Mouse (Mus musculus) yolk sac, embryonic 10.5 days (tissue): ENCODE results near the gene Spint3.
"Not testable (repeated sequence)": the region's sequence is repeated elsewhere in the genome, so short reads cannot be mapped to it uniquely, and the experiment has no call there.

Experiments used
- DNase-seq: peaks from one replicate; pipeline ENCODE4 v3.0.0-alpha.2; 2017; ENCODE audit warnings: low spot score

The Spint3 gene

DNA sequence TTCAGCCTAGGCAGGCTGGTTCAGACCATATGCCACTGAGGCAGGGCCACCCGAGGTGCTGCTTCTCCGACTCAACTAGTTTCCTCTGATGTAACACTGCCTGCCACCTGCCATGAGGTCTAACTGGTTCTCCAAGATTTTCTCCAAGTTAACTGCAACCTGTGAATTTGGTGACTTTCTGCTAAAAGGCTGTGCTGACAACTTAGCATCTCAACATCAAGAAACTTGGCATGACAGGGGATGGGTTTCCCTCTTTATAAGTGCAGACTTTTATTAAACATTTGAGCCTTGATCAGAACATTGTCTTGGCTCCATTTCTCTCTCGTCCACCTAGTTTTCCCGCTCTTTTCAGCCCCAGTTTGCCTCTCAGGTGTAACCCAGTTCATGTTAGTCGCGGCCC is at the start of gene Spint3:
Gene Spint3 (minus strand): TSS at position 101 of the 400 bp plus-strand sequence.
- not testable (repeated sequence) for DNase-seq

DNA sequence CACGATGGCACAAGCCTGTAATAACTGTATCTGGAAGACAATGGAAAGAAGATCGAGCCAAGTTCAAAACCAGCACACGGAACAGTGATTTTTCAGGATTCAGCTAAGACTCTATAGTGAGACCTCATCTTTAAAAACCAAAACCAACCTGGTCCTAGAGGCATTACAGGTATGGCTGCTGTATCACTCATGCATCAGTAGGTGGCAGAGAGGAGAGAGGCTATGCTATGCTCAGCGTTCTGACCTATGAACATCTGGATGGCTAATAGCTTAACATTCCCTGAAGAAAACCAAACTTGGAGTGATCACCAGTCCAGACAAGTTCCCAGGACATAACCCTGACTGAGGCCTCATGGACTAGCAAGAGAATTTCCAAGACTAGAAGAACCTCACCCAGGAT is 48.5 kb upstream of the Spint3 start:
- no peak for DNase-seq

DNA sequence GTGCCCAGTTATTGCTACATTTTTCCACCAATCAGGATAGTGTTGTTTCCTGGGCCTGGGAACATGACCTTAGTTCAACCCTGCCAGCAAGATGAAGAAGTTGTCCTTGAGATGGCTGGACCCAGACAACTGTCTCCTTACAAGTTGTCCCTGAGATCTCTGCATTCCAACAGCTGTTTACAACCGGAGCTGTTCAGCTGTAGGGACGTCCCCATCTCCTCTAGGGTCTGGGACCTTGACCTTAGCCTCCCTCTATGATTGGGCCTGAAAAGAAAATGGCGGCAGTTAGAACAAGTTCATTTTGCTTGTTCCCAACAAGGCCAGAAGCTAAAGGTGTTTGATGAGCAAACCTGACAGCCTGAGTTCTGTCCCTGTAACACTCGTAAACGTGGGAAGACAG is 45.8 kb upstream of the Spint3 start:
- DNase-seq: no peak

DNA sequence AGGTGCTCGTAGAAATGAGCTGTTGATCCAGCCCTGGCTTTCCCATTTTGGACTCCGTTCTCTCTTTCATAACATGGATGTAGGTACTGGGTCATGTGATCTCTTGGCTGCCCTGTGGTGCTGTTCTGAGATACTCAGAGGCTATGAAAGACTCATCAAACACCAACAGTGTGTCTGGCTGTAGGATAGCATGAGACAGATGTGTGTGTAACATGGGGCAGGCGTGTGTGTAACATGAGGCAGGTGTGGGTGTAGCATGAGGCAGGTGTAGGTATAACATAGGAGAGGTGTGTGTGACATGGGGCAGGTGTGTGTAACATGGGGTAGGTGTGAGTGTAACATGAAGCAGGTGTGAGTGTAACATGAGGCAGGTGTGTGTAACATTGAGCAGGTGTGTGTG is 42.1 kb upstream of the Spint3 start:
- no peak for DNase-seq

DNA sequence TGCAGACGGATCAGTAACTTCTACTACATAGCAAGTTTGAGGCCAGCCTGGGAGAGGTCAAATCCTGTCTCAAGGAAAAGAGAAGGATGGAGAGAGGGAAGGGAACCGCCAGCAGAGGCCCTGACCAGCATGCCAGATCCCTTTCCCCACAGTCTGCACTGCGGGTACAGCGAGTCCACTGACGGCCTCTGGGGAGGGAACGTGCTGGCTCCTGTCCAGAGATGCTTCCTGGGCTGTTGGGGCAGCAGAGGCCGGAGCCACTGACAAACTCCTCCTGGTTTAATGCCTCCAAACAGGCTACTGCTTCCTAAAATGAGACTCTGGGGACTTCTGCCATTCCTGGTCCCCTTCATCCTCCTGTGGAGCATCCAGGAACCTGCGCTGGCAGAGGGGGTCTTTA is 40.2 kb upstream of the Spint3 start, which contains the start of the genes Wfdc6b and Wfdc8:
Gene Wfdc6b (plus strand): TSS at position 52 of the 400 bp plus-strand sequence.
Gene Wfdc8 (minus strand): TSS at position 156 of the 400 bp plus-strand sequence.
- DNase-seq: not testable (repeated sequence)

DNA sequence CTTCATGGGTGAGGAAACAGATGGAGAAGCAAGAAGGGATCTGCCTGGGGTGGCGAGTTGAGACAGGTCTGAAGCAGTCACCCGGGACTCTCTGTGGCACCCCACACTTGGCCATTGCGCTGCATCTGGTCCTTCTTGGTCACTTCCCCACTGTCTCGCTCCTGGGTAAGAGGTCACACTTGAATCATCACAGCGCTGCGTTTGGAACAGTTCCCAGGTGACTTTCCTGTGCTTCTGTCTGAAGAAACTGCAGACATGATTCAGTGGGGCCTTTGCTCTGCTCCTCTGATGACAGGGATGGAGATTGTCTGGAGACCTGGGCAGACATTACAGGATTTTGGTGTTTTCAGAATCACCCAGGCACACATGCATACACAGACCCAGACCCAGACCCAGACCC is 35.5 kb upstream of the Spint3 start:
- no peak for DNase-seq

DNA sequence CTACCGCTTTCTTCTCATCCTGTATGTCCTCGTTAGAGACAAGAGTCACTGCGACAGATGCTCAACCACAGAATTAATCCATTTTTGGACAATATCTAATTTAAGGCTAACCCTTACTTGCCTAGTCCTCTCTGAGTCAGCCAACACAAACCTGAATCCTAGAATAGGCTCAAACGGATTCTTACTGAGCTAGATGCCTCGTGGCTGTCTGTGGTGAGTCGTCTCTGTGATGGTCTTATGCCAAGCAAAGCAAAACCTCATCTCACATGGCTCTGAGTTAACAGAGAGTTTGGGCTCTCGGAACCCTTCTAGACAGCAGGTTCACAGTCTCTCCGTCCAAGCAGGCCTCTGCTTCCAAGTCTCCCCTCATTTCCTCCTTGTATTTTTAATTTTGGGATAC is 31.2 kb upstream of the Spint3 start:
- DNase-seq: no peak

DNA sequence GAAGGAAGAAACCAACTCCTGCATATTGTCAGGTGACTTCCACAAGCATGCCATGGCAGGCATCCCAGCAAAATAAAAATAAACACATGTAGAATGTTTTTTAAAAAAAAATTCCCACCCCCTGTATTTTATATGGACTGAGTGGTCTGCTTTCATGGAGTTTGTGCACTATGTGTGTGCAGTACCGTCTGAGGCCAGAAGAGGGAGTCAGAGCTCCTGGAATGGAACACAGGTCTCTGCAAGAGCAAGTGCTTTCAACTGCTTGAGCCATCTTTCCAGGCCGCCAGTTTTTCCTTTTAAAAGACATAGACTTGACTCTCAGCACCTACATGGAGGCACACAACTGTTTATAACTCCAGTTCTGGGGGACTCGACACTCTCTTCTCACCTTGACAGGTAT is 30.2 kb upstream of the Spint3 start:
- no peak for DNase-seq

DNA sequence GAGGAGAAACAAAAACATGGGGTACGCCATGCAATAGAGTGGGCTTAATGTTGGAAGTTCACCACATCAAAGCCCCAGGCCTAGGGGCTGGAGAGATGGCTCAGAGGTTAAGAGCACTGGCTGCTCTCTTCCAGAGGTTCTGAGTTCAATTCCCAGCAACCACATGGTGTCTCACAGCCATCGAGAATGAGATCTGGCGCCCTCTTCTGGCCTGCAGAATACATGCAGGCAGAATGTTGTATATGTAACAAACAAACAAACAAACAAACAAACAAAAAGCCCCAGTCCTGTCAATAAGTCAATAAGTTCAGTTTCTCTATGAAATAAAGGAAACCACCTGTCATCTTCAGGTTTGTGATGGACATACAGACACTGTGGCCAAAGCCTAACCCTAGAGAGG is 26.9 kb upstream of the Spint3 start:
- no peak for DNase-seq

DNA sequence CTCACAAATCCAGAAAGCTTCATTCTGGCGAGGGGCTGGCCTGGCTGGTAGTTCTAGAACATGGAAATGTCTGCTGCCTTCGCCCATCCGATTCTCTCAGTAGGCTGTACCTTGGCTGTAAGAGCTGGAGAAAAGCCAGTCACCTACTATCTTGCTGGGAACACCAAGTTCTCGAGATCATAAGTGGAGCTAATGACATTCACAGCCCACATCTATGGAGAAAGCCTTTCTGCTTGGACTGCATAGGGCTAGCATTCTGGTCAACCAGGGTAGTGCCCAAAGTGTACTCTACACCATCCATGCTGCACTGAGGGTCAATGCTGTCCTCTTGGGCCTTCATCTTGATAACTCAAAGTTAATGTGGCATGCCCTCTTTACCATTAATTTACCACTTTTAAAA is 20.2 kb upstream of the Spint3 start, which contains the start of gene Eppin:
Gene Eppin (minus strand): TSS at position 101 of the 400 bp plus-strand sequence.
- no peak for DNase-seq

DNA sequence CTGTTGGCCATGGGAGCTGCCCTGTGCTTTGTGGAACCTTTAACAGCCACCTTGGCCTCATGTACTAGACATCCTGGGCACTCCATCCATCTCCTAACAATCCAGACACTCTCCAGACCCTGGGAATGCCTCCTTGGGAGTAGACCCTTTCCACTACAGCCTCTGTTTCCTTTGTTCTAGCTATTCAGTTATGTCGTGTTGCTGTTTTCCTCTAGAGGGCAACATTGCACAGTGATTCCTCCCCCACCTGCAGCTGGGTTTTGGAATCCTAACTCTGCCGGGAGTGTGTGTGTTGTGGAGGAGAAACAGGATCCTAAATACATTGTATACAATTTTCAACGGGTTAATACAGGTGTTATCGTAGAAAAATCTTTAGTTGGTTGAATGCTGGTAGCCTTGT is 18.8 kb upstream of the Spint3 start:
- peak; percentile 37 for DNase-seq

DNA sequence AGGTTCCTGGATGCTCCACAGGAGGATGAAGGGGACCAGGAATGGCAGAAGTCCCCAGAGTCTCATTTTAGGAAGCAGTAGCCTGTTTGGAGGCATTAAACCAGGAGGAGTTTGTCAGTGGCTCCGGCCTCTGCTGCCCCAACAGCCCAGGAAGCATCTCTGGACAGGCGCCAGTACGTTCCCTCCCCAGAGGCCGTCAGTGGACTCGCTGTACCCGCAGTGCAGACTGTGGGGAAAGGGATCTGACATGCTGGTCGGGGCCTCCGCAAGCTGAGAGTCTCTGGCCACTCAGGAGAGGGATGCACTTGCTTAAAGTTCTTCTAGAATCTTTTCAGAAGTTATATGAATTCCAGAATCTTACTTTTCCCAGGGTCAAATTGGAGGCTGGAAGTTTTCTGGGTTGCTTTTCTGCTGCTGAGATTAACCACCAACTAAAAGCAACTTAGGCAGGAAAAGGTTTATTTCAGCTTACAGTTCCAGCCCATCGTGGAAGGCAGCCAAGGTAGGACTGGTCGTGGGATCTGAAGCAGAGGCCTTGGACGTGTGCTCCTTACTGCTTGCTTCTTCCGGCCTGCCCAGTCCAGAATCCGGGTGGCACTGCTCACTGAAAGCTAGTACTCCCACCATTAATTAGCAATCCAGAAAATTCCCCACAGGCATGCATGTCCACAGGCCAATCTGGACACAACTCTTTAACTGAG is 11.9 kb upstream of the Spint3 start, which contains the start of gene Wfdc6a:
Gene Wfdc6a (minus strand): TSS at position 423 of the 701 bp plus-strand sequence.
- DNase-seq: not testable (repeated sequence)

DNA sequence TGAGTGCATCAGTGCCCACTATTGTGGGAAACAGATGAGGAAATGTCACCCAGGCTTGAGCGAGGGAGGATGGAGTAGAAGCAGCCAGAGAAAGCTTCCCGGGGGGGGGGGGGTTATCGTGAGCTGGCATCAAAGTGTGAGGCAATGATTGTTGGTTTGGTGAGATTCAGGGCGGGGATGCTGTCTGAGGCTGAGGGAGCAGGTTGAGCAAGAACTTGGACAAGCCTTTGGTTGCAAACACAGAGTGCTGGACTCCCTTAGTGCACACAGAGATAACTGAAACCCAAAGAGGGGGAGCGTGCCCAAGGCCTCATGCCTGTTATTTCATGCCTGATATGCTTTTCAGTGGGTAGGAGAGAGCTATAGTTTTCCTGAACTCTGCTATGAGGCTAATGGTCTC is 5.8 kb downstream of the Spint3 start:
- DNase-seq: no peak

DNA sequence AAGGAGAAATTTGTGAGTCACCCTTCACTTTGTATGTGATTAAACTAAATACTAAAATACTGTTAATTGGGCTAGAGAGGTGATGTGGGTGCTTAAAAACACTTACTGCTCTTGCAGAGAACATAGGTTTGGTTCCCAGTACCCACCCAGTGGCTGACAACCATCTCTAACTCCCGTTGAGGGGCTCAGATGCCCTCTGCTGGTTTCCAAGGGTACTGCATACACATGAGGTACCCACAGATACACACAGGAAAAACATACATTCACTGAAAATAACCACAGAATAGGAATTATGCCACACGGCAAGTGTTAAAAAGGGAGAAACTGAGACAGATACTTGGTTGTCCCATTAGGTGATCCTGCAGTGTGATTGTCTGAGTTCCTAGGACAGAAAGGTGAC is 6.3 kb downstream of the Spint3 start:
- no peak for DNase-seq

DNA sequence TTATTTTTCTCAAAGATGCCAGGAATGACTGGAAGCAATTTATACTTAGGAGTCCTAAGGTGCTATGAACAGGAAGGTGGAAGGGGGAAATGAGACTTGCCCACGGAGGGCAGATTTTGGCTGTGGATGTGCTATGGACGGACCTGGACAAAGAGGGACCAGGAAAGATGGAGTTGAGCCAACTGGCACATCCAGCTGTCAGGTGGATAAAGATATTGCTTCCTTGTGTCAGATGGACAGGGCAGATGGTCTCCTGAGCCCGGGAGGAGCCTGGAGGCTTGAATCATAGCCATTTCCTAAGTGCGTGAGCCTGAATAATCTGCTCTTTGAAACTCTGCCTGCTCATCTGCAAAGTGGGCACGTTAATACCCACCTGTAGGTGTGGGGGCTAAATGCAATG is 8.9 kb downstream of the Spint3 start:
- DNase-seq: no peak

DNA sequence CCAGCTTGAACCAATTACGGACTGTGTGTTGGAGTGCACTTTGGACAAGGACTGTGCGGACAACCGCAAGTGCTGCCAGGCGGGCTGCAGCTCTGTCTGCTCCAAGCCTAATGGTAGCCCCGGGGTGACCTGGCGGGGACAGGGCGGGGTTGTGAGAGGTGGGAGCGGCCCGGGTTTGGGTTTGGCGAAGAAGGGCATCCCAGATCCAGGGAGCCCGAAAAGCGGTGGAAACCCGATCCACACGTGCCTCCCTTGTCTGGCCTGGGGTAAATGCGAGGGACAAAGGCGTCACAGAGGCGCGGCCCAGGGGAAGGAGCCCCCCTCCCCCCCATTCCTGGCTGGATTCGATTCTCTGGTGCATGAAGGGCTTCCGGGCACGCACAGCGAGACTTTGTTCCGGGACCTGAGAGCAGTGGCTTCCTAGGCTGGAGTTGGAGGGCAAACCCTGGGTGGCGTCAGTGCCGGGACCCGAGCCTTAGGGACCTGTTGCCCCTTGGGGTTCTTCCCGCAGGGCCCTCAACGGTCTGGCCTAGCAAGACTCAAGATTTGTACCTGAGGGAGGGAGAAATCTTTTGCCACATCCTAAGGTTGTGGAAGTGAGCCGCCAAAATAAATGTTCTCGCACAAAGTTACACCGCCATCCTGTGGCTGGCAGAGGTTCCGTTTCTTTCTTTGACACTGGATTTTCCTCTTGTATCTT is 9.8 kb downstream of the Spint3 start:
- DNase-seq: peak; percentile 42

DNA sequence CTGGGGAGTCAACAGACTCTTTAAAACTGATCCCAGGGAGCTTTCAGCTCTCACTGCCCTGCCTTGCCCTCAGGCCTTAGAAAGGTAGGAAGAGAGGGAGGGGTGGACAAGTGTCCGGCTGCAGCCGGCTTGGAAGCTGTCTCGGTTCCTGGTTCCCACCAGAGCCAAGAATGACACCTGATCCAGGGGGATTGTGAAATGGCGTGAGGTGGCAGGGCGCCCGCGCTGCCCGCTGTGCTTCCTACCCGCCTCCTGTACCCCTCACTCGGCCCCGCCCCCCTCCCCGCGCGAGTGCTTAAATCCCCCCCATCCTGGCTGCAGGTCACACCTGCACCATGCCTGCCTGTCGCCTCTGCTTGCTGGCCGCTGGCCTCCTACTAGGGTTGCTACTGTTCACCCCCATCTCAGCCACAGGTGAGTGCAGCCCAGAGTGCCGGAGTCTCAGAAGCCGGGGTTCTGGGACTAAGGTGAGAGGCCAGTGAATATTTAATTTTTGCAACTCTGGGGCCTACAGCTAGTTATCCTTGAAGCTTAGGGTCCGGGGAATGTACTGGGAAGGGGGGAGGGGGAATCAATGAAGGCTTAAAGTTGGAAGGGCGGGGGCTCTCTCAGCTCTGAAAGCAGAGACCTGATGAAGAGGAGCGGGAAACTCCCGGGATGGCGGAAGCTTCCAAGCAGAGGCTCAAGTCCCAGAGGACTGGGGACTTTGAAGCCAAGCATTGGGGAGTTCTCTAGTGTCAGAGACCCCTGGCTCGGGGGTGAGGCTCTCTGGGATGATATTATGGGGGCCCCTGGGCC is 10.7 kb downstream of the Spint3 start, which contains the start of gene Wfdc2:
Gene Wfdc2 (plus strand): TSS at position 23 of the 798 bp plus-strand sequence.
- no peak for DNase-seq

DNA sequence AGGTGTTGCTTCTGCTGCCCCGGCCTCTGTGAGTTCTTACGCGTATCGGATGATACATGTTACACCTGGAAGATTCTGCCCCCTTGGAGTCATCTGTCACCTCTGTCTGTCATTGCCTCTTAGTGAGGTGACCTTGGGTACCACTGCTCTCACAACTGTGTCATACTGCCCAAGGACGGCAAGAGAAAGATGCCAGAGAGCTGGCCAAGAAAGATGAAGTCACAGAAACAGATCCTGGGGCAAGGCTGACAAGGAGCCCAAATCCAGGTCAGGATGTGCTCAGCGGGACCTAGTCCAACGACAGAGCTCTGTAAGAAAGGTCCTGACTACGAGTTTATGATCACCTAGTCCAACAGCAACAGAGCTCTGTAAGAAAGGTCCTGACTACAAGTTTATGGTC is 13.2 kb downstream of the Spint3 start:
- no peak for DNase-seq

DNA sequence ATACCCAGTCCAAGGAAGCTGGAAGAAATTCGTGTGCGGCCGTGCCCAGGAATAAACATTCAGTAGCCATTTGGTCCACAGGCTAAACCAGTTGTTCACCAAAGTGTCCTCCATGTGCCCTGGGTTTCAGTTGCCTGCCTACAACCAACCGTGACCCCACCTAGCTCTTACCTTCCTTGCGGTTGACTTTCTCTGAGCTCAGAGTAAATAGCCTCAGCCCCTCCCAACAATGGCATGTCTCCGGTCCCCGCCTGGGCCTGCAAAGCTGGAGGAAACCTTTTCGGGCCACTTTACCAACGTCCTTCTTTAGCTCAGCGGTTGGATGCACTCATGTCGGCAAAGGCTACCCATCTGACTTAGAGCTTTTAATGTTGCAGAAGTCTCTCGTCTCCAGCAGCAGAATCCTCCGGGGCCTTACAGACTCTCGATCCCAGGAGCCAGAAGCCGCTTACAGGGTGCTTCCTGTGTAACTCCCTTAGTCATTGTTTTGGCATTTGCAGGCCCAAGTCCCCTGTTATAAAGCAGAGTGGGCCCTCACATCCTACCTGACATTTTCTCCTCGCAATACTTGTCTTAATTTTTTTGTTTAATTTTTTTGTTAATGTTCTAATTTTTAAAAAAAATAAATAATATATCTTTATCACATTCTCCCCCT is 14.1 kb downstream of the Spint3 start:
- no peak for DNase-seq

DNA sequence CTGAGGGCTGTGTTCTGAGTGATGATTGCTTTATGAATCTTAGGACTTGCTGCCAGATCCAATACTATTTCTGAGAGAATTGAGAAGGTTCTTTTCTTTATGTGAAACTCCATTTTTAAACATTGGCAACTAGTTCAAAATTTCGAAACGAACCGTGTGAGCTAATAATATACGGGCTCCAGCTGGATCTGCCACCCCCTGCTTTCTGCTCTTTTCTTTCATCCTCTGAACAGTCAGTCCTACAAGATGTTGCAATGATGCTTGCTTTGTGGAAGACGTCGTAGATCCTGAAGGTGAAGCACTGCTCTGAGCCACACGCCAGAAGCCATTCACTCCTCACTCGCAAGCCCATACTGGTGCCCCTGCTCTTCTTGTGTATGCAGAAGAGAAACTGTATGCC is 14.8 kb downstream of the Spint3 start:
- DNase-seq: no peak

DNA sequence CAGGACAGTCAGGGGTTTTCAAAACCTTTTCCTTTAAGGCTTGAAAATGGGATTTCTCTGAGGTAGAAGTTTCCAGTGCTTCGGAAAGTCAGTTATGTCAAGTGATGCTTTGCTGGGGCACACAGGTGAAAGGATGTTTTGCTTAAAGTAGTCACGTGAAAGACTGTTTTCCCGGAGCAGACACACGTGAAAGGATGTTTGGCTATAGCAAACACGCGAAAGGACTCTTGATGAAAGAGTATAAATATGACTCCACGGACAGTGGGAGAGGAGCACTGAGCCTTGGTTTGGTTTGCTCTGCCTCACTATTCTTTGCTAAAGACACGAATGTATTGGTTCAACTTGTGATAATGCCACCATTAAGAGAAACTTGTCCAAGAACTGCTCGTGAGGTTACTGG is 21.8 kb downstream of the Spint3 start:
- DNase-seq: no peak

DNA sequence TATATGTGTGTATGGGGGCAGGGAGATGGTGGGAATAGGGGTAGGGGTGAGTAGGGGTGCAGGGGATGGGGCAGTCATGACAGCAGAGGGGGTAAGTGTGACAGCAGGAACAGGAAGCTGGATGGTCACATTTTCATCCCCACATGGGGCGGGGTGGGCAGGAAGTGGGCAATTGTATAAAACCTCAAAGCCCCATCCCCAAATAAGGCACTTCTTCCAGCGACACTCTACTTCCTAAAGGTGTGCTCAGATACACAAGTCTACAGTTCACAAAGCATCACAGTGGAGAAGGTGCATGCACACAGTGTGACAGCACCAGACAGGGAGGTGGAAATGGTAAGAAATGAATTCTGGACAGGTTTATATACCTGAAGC is 22.4 kb downstream of the Spint3 start:
- DNase-seq: no peak
